Mouse (Mus musculus): Measurements from ENCODE around the gene Pikfyve.
A peak's percentile ranks its signal among the peaks of the same experiment; 100 is the strongest.
"Not testable (repeated sequence)": the region's sequence is repeated elsewhere in the genome, so short reads cannot be mapped to it uniquely, and the experiment has no call there.

Gene Pikfyve

GRCm38 (mm10) chr1:65185011-65185410 is 1.5 kb upstream of the Pikfyve start:
- no peak for DNase-seq (ENCODE audit: low read depth in 2 of 2, low spot score in 2 of 2)

DNA sequence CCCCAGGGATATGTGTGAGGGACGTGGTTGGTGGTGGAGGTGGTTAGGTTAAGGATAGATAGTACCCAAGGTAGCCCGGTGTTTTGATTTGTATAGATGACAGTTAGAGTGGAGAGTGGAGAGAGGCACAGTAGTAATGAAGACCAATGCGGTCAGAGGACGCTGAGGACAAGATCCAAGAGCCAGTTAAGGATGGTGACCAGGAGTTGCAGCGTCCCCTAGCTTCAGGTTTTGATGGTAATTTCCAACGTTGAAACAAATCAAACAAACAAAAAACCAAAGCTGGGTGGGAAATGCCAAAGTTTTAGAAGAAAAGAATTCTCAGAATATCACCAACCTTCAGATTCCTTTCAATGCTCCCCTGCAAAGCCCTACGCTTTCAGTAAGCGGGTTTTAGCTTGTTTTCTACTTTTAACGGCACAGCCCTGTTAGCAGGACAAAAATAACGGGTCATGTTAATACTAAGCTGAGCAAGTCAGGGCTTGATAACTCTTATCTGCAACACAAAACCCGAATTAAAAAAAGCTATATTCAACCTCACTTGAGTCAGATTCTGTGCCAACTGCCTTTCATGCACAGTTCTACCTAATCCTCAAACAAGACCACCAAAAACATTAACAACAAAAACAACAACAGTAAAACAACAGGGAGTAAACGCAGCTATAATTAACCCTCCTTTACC is 818 bp upstream of the Pikfyve start:
- no peak for DNase-seq (ENCODE audit: low read depth in 2 of 2, low spot score in 2 of 2)

- DNase-seq (ENCODE audit: low read depth in 2 of 2, low spot score in 2 of 2): no peak
Observed at GRCm38 (mm10) chr1:65187074-65187430, 569 bp downstream of the Pikfyve start.

DNA sequence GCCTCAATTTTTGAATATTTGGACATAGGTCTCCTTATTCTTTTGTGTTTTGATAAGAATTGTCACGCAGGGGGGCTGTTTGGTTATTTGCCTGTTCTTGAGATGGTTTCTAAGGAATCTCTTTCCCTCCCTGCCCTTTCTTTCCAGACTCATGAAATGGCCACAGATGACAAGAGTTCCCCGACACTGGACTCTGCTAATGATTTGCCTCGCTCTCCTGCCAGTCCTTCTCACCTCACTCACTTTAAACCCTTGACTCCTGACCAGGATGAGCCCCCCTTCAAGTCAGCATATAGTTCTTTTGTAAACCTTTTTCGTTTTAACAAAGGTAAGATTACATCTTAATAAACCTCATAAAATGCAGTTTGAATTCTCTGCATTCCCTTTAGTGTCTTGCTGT is 3.7 kb downstream of the Pikfyve start:
- DNase-seq (ENCODE audit: low read depth in 2 of 2, low spot score in 2 of 2): no peak

DNA sequence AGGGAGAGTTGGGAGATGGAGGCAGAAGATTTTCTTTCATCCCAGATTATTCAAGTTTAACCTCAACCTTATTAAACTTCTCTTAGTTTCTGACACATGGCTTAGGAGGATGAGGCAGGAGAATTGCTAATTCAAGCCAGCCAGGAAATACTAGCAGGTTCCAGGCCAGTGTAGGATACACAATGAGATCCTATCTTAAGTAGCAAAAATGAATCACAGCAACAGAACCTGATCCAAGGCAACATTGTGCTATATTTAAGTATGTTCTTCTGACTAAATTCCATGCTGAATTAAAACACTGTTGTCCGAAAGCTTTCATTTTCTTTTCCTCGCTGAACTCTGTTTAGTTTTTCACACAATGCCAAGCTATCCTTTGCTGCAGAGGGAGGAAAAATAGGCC is 6.7 kb downstream of the Pikfyve start:
- DNase-seq (ENCODE audit: low read depth in 2 of 2, low spot score in 2 of 2): no peak

GRCm38 (mm10) chr1:65198425-65198824 is 11.9 kb downstream of the Pikfyve start:
- no peak for DNase-seq (ENCODE audit: low read depth in 2 of 2, low spot score in 2 of 2)

DNA sequence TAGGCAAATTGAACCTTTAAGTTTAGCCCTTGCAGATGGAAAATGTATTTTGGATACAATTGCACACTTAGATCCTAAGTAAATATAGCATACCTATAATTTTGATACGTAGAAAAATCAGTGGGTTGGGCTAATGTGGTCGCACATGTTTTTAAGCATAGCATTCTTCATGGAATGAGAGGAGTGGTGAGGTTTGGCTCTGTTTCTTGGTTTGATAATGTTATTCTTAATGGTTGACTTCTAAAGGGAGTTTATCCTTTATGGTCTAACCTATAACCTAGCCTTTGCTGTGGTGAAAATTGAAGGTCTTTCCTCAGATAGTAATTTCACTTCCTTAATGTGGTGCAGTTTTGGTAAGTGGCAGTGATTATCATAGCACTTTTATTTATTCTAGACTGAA is 12.4 kb downstream of the Pikfyve start:
- DNase-seq (ENCODE audit: low read depth in 2 of 2, low spot score in 2 of 2): no peak

- no peak for DNase-seq (ENCODE audit: low read depth in 2 of 2, low spot score in 2 of 2)
Observed at GRCm38 (mm10) chr1:65204299-65204698, 17.8 kb downstream of the Pikfyve start.

DNA sequence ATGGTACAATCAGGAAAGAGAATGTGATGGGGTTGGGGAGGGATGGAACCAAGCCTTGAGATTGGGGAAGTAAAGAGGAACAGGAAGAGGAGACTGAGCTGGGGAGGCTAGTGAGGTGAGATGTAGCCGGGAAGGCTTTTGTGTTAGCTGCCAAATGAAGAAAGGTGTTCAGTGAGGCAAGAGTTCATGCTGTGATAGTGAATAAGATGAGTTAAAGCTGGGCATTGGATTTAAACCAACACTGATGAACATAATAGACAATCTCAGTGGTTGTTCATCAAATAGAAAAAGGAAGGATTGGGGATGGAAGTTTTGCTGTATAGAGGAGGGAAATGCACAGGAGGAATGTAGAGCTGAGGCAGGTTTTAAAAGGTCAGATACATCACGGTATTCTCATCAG is 26.7 kb downstream of the Pikfyve start:
- DNase-seq (ENCODE audit: low read depth in 2 of 2, low spot score in 2 of 2): no peak

- DNase-seq (ENCODE audit: low read depth in 2 of 2, low spot score in 2 of 2): no peak
Observed at GRCm38 (mm10) chr1:65217567-65217966, 31.1 kb downstream of the Pikfyve start.

- no peak for DNase-seq (ENCODE audit: low read depth in 2 of 2, low spot score in 2 of 2)
Observed at GRCm38 (mm10) chr1:65217972-65218371, 31.5 kb downstream of the Pikfyve start.

- no peak for DNase-seq (ENCODE audit: low read depth in 2 of 2, low spot score in 2 of 2)
Observed at GRCm38 (mm10) chr1:65223654-65224053, 37.2 kb downstream of the Pikfyve start.

DNA sequence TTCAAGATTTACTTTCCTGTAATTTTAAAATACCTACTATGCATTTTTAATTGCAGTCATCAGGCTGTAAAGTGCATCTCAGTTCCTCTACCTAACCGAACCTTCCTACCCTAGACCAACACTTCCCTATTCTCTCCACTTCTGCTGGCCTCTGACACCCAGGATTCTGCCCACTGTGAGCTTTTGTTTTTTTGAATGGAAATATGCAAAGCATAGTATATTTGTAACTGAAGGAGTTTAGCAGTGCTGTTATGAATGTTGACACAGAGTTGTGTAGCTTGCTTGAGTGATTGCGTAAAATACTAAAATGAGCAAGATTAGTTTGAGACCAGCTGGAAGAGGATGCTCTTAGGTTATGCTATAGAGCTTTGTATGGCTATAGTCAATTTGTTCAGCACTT is 41.2 kb downstream of the Pikfyve start:
- no peak for DNase-seq (ENCODE audit: low read depth in 2 of 2, low spot score in 2 of 2)

GRCm38 (mm10) chr1:65229768-65230167 is 43.3 kb downstream of the Pikfyve start:
- DNase-seq (ENCODE audit: low read depth in 2 of 2, low spot score in 2 of 2): not testable (repeated sequence)

DNA sequence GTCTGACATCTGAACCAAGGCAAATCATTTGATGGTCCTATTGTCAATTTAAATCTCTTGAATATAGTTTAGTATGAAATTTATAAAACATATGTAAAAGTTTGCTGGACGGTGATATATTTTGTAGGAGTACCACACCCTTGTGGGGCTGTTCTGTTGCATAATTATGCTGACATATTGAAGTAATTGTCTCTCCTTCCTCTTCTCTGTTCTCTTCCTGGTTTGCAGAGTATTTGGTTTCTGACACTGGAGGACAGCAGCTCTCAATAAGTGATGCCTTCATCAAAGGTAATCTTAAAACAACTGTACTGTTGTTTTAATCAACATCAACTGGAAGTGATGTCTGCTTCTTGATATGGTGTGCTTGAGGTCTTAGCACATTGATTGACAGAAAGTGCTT is 44.1 kb downstream of the Pikfyve start:
- no peak for DNase-seq (ENCODE audit: low read depth in 2 of 2, low spot score in 2 of 2)

DNA sequence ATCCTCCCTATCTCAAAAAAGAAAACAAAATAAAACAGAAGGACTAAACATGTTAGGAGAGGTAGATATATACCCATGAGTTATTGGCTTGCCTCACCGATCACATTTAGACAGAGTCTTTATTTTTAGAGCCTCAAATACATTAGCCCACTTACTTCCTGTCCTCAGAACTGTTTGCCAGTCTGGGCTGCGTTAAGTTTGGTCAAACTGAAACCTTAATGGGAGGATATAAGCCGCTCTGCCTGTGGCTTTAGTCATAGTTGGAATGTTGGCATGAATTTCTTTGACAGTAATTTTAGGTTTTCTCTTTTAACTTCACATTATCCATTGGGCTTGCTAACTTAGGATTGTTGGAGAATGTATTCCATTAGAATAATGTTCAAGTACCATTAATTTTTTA is 51.2 kb downstream of the Pikfyve start:
- DNase-seq (ENCODE audit: low read depth in 2 of 2, low spot score in 2 of 2): no peak

GRCm38 (mm10) chr1:65245637-65246036 is 59.2 kb downstream of the Pikfyve start:
- DNase-seq (ENCODE audit: low read depth in 2 of 2, low spot score in 2 of 2): no peak

DNA sequence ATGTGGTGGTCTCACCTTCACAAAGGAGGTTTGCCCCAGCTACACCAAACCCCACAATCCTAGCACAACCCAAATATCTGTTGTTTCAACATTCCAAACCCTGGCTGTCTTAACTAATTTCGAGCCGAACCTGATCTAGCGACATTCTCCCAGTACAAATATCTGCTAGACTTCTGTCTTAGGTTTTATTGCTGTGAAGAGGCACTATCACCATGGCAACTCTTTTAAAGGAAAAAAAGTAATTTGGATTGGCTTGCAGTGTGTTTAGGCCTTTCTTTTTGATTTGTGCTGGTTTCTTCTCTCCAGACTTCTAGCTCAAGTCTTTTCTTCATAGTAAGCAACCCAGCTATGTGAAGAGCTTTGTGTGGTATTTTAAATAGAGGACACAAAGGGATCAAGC is 94.0 kb downstream of the Pikfyve start:
- no peak for DNase-seq (ENCODE audit: low read depth in 2 of 2, low spot score in 2 of 2)

DNA sequence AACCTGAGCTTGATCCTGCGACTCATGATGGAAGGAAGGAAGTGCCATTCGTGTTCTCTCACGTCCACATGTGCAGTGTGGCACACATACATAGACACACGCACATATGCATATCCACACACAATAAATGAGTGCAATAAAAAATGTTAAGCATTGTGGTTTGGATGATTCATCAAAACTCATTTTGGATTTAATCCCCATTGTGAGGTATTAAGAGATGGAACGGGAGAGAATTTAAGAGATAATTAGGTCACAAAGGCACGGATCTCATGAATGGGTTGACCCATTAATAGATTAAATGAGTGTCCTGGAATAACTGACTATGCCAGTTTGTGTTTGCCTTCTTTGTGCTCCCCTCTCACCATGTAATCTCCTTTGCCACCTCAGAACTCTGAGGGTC is 95.3 kb downstream of the Pikfyve start, which contains the start of gene Pth2r:
TSS of gene Pth2r (plus strand) at position 301 of the 400 bp plus-strand sequence.
- no peak for DNase-seq (ENCODE audit: low read depth in 2 of 2, low spot score in 2 of 2)

DNA sequence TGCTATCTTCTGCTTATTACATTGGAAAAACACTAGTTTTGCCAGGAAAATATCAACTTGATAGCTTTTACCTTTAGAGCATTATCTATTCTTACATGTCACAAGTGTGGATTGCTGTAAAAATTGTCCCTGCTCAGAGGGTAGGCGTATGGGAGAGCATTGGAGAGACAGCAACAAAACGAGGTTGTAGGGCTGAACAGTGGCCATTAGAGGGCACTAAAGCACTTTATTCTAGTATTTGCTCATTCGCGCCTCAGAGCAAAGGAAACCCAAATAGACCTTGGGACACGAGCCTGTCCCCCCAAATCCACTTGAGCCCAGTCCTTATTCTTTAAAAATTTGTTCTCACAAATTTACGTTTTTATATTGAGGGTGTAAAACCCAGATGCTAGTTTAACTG is 96.3 kb downstream of the Pikfyve start:
- peak in 1 of 2 experiments; percentile 18 for DNase-seq (ENCODE audit: low read depth in 2 of 2, low spot score in 2 of 2)

DNA sequence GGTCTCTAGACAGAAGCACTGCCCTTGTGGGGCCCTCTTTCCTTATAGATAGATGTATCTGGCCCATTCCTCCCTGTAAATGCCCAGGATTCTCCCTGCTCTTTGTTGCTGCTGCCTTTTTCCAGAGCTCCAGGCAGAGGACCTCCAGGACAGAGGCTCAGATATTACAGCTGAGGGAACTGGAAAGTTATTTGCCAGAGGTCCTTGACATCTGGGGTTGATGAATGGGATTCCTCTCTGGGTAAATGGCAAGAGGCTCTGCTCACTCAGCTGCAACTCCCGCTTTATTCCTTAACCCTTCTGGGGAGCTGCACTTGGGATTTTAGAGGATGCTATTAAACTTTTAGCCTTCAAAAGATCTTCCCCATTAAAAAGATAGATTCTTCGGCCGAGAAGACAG is 122.0 kb downstream of the Pikfyve start:
- DNase-seq (ENCODE audit: low read depth in 2 of 2, low spot score in 2 of 2): no peak

GRCm38 (mm10) chr1:65311214-65311933 is 124.9 kb downstream of the Pikfyve start:
- DNase-seq (ENCODE audit: low read depth in 2 of 2, low spot score in 2 of 2): no peak

DNA sequence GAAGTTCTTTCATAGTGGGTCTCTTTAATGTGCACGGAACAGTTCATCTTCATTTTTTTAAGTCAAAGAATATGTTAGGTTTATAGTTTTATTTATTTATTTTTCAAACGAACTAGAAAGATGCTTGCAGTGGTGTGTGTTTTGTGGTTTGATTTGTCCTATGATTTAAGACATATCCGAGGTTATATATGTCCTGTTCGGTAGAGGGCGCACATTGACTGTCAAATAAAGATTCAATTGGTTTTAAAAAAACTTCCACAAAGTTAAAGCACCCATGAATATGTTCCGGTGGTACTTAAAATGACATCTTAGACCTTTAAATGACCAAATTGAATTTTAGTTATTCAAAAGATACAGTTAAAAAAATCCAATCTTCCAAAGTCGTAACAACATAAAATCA is 125.6 kb downstream of the Pikfyve start:
- DNase-seq (ENCODE audit: low read depth in 2 of 2, low spot score in 2 of 2): no peak
